Mouse (Mus musculus) lung, adult 2 months (tissue): ENCODE data around the gene Grik3.

Experiments used
- CTCF ChIP-seq: fragments of 200-500 bp; IDR thresholded peaks from 2 replicates; pipeline ENCODE4 v1.5.1; 2011; ENCODE audit warnings: mild to moderate bottlenecking, low read length, control low read depth; ENCODE audit not compliant: insufficient read depth
- POLR2A ChIP-seq: fragments of 200-500 bp; IDR thresholded peaks from 2 replicates; pipeline ENCODE4 v1.6.1; 2011; ENCODE audit warnings: low read depth, mild to moderate bottlenecking, control low read depth, low read length, borderline replicate concordance; ENCODE audit errors: extremely low read depth

DNA sequence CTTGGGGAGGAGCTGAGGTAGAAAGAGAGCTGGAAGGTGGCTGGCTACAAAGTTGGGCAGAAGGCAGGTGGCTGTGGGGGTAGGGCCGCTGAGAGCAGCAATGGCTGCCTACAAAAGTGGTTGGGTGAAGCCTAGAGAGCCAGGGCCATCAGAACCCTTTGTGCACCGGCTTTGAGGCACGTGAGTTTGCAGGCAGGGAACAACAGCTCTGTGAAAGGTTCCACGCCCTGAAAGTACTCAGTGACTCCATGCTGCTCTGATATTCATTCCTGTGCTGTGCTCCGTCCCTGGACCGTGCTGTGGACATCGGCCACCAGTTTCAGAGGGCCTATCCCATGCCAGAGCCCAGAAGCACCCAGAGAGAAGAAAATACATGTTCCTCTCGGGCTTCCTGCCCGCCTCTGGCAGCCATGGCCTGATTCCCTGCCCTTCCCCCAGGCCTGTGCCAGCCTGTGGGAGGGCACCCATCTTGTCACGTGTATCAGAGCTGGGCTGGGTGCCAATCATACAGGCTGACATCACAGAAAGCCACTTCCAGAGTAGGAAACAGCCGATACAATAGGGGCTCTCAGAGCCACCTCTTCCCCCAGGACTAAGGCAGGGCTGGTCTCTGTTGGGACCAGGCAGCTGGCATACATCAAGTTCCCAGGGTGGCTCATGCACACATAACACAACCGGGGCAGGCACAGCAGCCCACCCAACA is 212.3 kb downstream of the Grik3 start:
- TF ChIP-seq CTCF, result no peak
- TF ChIP-seq POLR2A, result no peak
